Mouse (Mus musculus): Measurements from ENCODE around the gene Tanc1. TPM values are rescaled to one million over a fixed set of nuclear protein-coding genes. Genes with fewer than 3 reads are reported as not detected.

Gene Tanc1
- polyA plus RNA-seq, 1 experiment from 2014 or later: 45.2 TPM

- Histone ChIP-seq H3K27me3 (no peaks in the 10 kb centered on the region), H3K4me1 (peaks cover 50% of the 10 kb centered on the region), H3K27ac (no peak overlapping the region), H3K9me3 (no peaks in the 10 kb centered on the region), H3K36me3 (0 out of 2 replicates have a peak, but pooled peaks cover 3% of the 10 kb centered on the region), H3K4me3 (no peak overlapping the region), H3K9ac (no peak overlapping the region), H3K4me2 (replicated peaks) (no peak overlapping the region)
- ATAC-seq (ENCODE audit: low FRiP score, low read depth): no peak
- WGBS: 53% methylated on average over 2 of the region's 2 CpGs
Observed at GRCm38 (mm10) chr2:59616890-59617289, 5.0 kb downstream of the Tanc1 start.

GRCm38 (mm10) chr2:59618996-59619395 lies 7.2 kb downstream of the Tanc1 start:
- Histone ChIP-seq H3K27me3 (no peaks in the 10 kb centered on the region), H3K9me3 (no peaks in the 10 kb centered on the region), H3K4me1 (peaks cover 53% of the 10 kb centered on the region), H3K4me3 (no peak overlapping the region), H3K36me3 (peaks cover 6% of the 10 kb centered on the region; the same call in 1 of the 2 replicates), H3K27ac (no peak overlapping the region), H3K9ac (no peak overlapping the region), H3K4me2 (replicated peaks) (no peak overlapping the region)
- WGBS: 85% methylated on average over 7 of the region's 7 CpGs
- no peak for ATAC-seq (ENCODE audit: low FRiP score, low read depth)

- H3K4me3 ChIP-seq: no peak overlapping the region
- H3K36me3 ChIP-seq: peaks cover 10% of the 10 kb centered on the region; the same call in 1 of the 2 replicates
- no peak overlapping the region for H3K27ac ChIP-seq
- H3K4me1 ChIP-seq: peaks cover 40% of the 10 kb centered on the region
- H3K9ac ChIP-seq: no peak overlapping the region
- 87% methylated on average over 5 of the region's 5 CpGs for WGBS
- H3K9me3 ChIP-seq: no peaks in the 10 kb centered on the region
- no peak overlapping the region for H3K4me2 ChIP-seq (replicated peaks)
- no peaks in the 10 kb centered on the region for H3K27me3 ChIP-seq
- no peak for ATAC-seq (ENCODE audit: low FRiP score, low read depth)
Observed at GRCm38 (mm10) chr2:59620601-59621000, 8.8 kb downstream of the Tanc1 start.

GRCm38 (mm10) chr2:59622514-59623139 lies 10.8 kb downstream of the Tanc1 start:
- no peak overlapping the region for H3K27ac ChIP-seq
- H3K4me2 ChIP-seq (replicated peaks): no peak overlapping the region
- H3K36me3 ChIP-seq: peaks cover 10% of the 10 kb centered on the region; the same call in 1 of the 2 replicates
- H3K4me1 ChIP-seq: peaks cover 37% of the 10 kb centered on the region
- H3K9ac ChIP-seq: no peak overlapping the region
- 0 out of 2 replicates have a peak, but pooled peaks have one; percentile 24 for ATAC-seq (ENCODE audit: low FRiP score, low read depth)
- H3K9me3 ChIP-seq: no peaks in the 10 kb centered on the region
- H3K27me3 ChIP-seq: no peaks in the 10 kb centered on the region
- 14% methylated on average over 6 of the region's 6 CpGs for WGBS
- H3K4me3 ChIP-seq: no peak overlapping the region

GRCm38 (mm10) chr2:59623858-59624257 lies 12.0 kb downstream of the Tanc1 start:
- Histone ChIP-seq H3K4me1 (peaks cover 42% of the 10 kb centered on the region), H3K4me3 (no peak overlapping the region), H3K27ac (no peak overlapping the region), H3K9me3 (no peaks in the 10 kb centered on the region), H3K27me3 (no peaks in the 10 kb centered on the region), H3K9ac (no peak overlapping the region), H3K36me3 (peaks cover 10% of the 10 kb centered on the region; the same call in 1 of the 2 replicates), H3K4me2 (replicated peaks) (no peak overlapping the region)
- ATAC-seq (ENCODE audit: low FRiP score, low read depth): no peak
- 64% methylated on average over 5 of the region's 5 CpGs for WGBS

GRCm38 (mm10) chr2:59625416-59625815 lies 13.6 kb downstream of the Tanc1 start:
- H3K9ac ChIP-seq: no peak overlapping the region
- no peak overlapping the region for H3K27ac ChIP-seq
- WGBS: 76% methylated on average over 2 of the region's 2 CpGs
- H3K4me1 ChIP-seq: peaks cover 57% of the 10 kb centered on the region
- H3K9me3 ChIP-seq: no peaks in the 10 kb centered on the region
- ATAC-seq (ENCODE audit: low FRiP score, low read depth): no peak
- H3K4me3 ChIP-seq: no peak overlapping the region
- no peaks in the 10 kb centered on the region for H3K27me3 ChIP-seq
- peaks cover 7% of the 10 kb centered on the region; the same call in 1 of the 2 replicates for H3K36me3 ChIP-seq
- H3K4me2 ChIP-seq (replicated peaks): no peak overlapping the region

GRCm38 (mm10) chr2:59625927-59626326 lies 14.1 kb downstream of the Tanc1 start:
- no peak for ATAC-seq (ENCODE audit: low FRiP score, low read depth)
- Histone ChIP-seq H3K36me3 (peaks cover 7% of the 10 kb centered on the region; the same call in 1 of the 2 replicates), H3K4me1 (peaks cover 62% of the 10 kb centered on the region), H3K27me3 (no peaks in the 10 kb centered on the region), H3K4me2 (replicated peaks) (no peak overlapping the region), H3K27ac (no peak overlapping the region), H3K9ac (no peak overlapping the region), H3K4me3 (no peak overlapping the region), H3K9me3 (no peaks in the 10 kb centered on the region)
- WGBS: 30% methylated on average over 8 of the region's 8 CpGs

- Histone ChIP-seq H3K4me3 (no peak overlapping the region), H3K27me3 (no peaks in the 10 kb centered on the region), H3K9ac (no peak overlapping the region), H3K4me1 (peaks cover 67% of the 10 kb centered on the region), H3K9me3 (no peaks in the 10 kb centered on the region), H3K36me3 (peaks cover 7% of the 10 kb centered on the region; the same call in 1 of the 2 replicates), H3K27ac (no peak overlapping the region), H3K4me2 (replicated peaks) (no peak overlapping the region)
- WGBS: 71% methylated on average over 3 of the region's 3 CpGs
- no peak for ATAC-seq (ENCODE audit: low FRiP score, low read depth)
Observed at GRCm38 (mm10) chr2:59626422-59626821, 14.6 kb downstream of the Tanc1 start.

GRCm38 (mm10) chr2:59627502-59627901 lies 15.7 kb downstream of the Tanc1 start:
- 56% methylated on average over 1 of the region's 1 CpGs for WGBS
- Histone ChIP-seq H3K9me3 (no peaks in the 10 kb centered on the region), H3K4me3 (no peak overlapping the region), H3K4me1 (peaks cover 74% of the 10 kb centered on the region), H3K9ac (no peak overlapping the region), H3K27ac (no peak overlapping the region), H3K36me3 (peaks cover 7% of the 10 kb centered on the region; the same call in 1 of the 2 replicates), H3K27me3 (no peaks in the 10 kb centered on the region), H3K4me2 (replicated peaks) (no peak overlapping the region)
- ATAC-seq (ENCODE audit: low FRiP score, low read depth): no peak

GRCm38 (mm10) chr2:59628057-59628901 lies 16.4 kb downstream of the Tanc1 start:
- ATAC-seq (ENCODE audit: low FRiP score, low read depth): no peak
- Histone ChIP-seq H3K27me3 (no peaks in the 10 kb centered on the region), H3K27ac (peak overlapping the region; percentile 44; the same call in 1 of the 2 replicates), H3K4me3 (no peak overlapping the region), H3K4me1 (peaks cover 80% of the 10 kb centered on the region), H3K9ac (no peak overlapping the region), H3K36me3 (peaks cover 7% of the 10 kb centered on the region; the same call in 1 of the 2 replicates), H3K4me2 (replicated peaks) (no peak overlapping the region), H3K9me3 (no peaks in the 10 kb centered on the region)
- 74% methylated on average over 17 of the region's 17 CpGs for WGBS

GRCm38 (mm10) chr2:59629829-59630228 lies 18.0 kb downstream of the Tanc1 start:
- H3K4me3 ChIP-seq: no peak overlapping the region
- no peak for ATAC-seq (ENCODE audit: low FRiP score, low read depth)
- 0 out of 2 replicates have a peak, but pooled peaks cover 3% of the 10 kb centered on the region for H3K9me3 ChIP-seq
- H3K27ac ChIP-seq: no peak overlapping the region
- no peak overlapping the region for H3K4me2 ChIP-seq (replicated peaks)
- no peaks in the 10 kb centered on the region for H3K36me3 ChIP-seq
- H3K4me1 ChIP-seq: peaks cover 81% of the 10 kb centered on the region
- no peak overlapping the region for H3K9ac ChIP-seq
- no peaks in the 10 kb centered on the region for H3K27me3 ChIP-seq
- 66% methylated on average over 4 of the region's 4 CpGs for WGBS

GRCm38 (mm10) chr2:59631406-59631805 lies 19.6 kb downstream of the Tanc1 start:
- H3K9ac ChIP-seq: no peak overlapping the region
- peaks cover 76% of the 10 kb centered on the region for H3K4me1 ChIP-seq
- H3K27me3 ChIP-seq: no peaks in the 10 kb centered on the region
- no peaks in the 10 kb centered on the region for H3K36me3 ChIP-seq
- 0 out of 2 replicates have a peak, but pooled peaks cover 8% of the 10 kb centered on the region for H3K9me3 ChIP-seq
- no peak overlapping the region for H3K27ac ChIP-seq
- no peak for ATAC-seq (ENCODE audit: low FRiP score, low read depth)
- WGBS: 49% methylated on average over 5 of the region's 5 CpGs
- H3K4me3 ChIP-seq: no peak overlapping the region
- no peak overlapping the region for H3K4me2 ChIP-seq (replicated peaks)

All from limb, embryonic 13.5 days (tissue).